Mouse (Mus musculus) embryonic facial prominence, embryonic 15.5 days (tissue): ENCODE results near the gene Qser1. TPM values are rescaled to one million over a fixed set of nuclear protein-coding genes. Genes with fewer than 3 reads are reported as not detected.
"Not testable (repeated sequence)": the region's sequence is repeated elsewhere in the genome, so short reads cannot be mapped to it uniquely, and the experiment has no call there.

Source experiments
- ATAC-seq: fragments of 200-750 bp; cut with Nextera tagmentation; 2 replicates; pipeline ENCODE4 v1.8.0; 2017; ENCODE audit warnings: low read depth, moderate TSS enrichment; ENCODE audit not compliant: insufficient number of reproducible peaks, low FRiP score, low TSS enrichment
- H3K27ac ChIP-seq: fragments of 300-500 bp; sonication (generic); replicated peaks from 2 replicates; pipeline ENCODE4 v1.5.1; 2015; ENCODE audit warnings: mild to moderate bottlenecking, inconsistent platforms
- H3K27me3 ChIP-seq: fragments of 300-500 bp; sonication (generic); 2 replicates; pipeline ENCODE4 v1.6.1; 2015; ENCODE audit warnings: inconsistent platforms
- H3K36me3 ChIP-seq: fragments of 300-500 bp; sonication (generic); 2 replicates; pipeline ENCODE4 v1.6.1; 2015; ENCODE audit warnings: mild to moderate bottlenecking, inconsistent platforms
- H3K4me1 ChIP-seq: fragments of 300-500 bp; sonication (generic); 2 replicates; pipeline ENCODE4 v1.6.1; 2015; ENCODE audit warnings: inconsistent platforms
- H3K4me2 ChIP-seq: fragments of 300-500 bp; sonication (generic); replicated peaks from 2 replicates; pipeline ENCODE4 v1.6.1; 2015; ENCODE audit warnings: mild to moderate bottlenecking, inconsistent platforms
- H3K4me3 ChIP-seq: fragments of 300-500 bp; sonication (generic); replicated peaks from 2 replicates; pipeline ENCODE4 v1.5.1; 2015; ENCODE audit warnings: mild to moderate bottlenecking, inconsistent platforms
- H3K9ac ChIP-seq: fragments of 300-500 bp; sonication (generic); 2 replicates; pipeline ENCODE4 v1.6.1; 2015; ENCODE audit warnings: inconsistent platforms
- H3K9me3 ChIP-seq: fragments of 300-500 bp; sonication (generic); replicated peaks from 2 replicates; pipeline ENCODE4 v1.6.1; 2016; ENCODE audit warnings: inconsistent platforms
- WGBS: fragments of 180-500 bp; shearing (Covaris S2); methylation state at CpG from one replicate; pipeline ENCODE4 v1.1.7; 2015; 5-methylcytosine and 5-hydroxymethylcytosine counted together
- polyA plus RNA-seq: library from polyadenylated mRNA; unstranded; fragments of >200 nt; fragmentation: Nextera tagmentation; extraction: Ambion mirVana; gene quantifications from 2 replicates; pipeline ENCODE4 v1.2.1, GENCODE M21; 2015

Qser1 gene
- 10.1 and 10.7 TPM in 2 replicates for polyA plus RNA-seq

DNA sequence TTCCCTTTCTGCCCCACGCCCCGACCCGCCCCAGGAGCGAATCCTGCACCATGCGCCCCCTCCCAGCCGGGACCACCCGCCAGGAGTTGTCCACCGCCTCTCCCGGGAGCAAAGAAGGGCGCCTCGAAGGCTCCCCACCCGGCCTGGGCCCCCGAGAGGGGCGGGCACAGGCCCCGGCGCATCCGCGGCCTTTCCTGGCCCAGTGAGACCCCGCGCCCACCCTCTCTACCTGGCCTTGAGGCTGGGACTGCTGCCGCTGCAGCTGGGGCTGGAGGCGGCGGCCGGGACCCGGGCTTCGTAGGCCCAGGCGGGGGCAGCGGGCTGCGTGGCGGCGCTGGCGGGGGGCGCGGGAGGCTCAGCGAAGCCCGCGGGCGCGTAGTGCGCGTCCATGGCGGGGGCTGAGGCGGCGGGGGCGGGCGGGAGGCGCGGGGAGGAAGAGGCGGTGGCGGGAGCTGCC, at the start of gene Qser1:
Gene Qser1 (minus strand): TSS at position 390 of the 457 bp plus-strand sequence.
- Histone ChIP-seq H3K9me3 (no peaks in the 10 kb centered on the region), H3K9ac (peak within 1 kb of the TSS; percentile 88), H3K4me2 (peak within 1 kb of the TSS; percentile 69), H3K36me3 (no peaks in the 10 kb centered on the region), H3K27ac (peak within 1 kb of the TSS; percentile 98), H3K4me1 (peaks cover 12% of the 10 kb centered on the region; the same call in 1 of the 2 replicates), H3K4me3 (peak within 1 kb of the TSS; percentile 84), H3K27me3 (no peaks in the 10 kb centered on the region)
- under 1% methylated on average over 40 of the region's 50 CpGs for WGBS
- peak; percentile 68 for ATAC-seq

- ATAC-seq = no peak
- 78% methylated on average over 4 of the region's 4 CpGs for WGBS
- no peak overlapping the region for H3K9ac ChIP-seq
- H3K9me3 ChIP-seq = no peaks in the 10 kb centered on the region
- H3K4me3 ChIP-seq = no peak overlapping the region
- H3K4me2 ChIP-seq = no peak overlapping the region
- H3K36me3 ChIP-seq = no peaks in the 10 kb centered on the region
- H3K4me1 ChIP-seq = no peaks in the 10 kb centered on the region
- H3K27me3 ChIP-seq = no peaks in the 10 kb centered on the region
- H3K27ac ChIP-seq = no peak overlapping the region
These were observed 47.8 kb upstream of the Qser1 start for GRCm38 (mm10) chr2:104864176-104864860.

GRCm38 (mm10) chr2:104860426-104860825, 43.9 kb upstream of the Qser1 start:
- Histone ChIP-seq H3K27ac (no peak overlapping the region), H3K4me1 (no peaks in the 10 kb centered on the region), H3K27me3 (no peaks in the 10 kb centered on the region), H3K4me2 (no peak overlapping the region), H3K9ac (no peak overlapping the region), H3K36me3 (no peaks in the 10 kb centered on the region), H3K4me3 (no peak overlapping the region), H3K9me3 (no peaks in the 10 kb centered on the region)
- ATAC-seq = no peak
- 76% methylated on average over 10 of the region's 10 CpGs for WGBS

GRCm38 (mm10) chr2:104859060-104859459, 42.5 kb upstream of the Qser1 start:
- WGBS = 65% methylated on average over 5 of the region's 5 CpGs
- Histone ChIP-seq H3K4me2 (no peak overlapping the region), H3K27me3 (no peaks in the 10 kb centered on the region), H3K27ac (no peak overlapping the region), H3K36me3 (no peaks in the 10 kb centered on the region), H3K9me3 (no peaks in the 10 kb centered on the region), H3K4me1 (no peaks in the 10 kb centered on the region), H3K4me3 (no peak overlapping the region), H3K9ac (no peak overlapping the region)
- peak; percentile 67; the same call in 1 of the 2 replicates for ATAC-seq

DNA sequence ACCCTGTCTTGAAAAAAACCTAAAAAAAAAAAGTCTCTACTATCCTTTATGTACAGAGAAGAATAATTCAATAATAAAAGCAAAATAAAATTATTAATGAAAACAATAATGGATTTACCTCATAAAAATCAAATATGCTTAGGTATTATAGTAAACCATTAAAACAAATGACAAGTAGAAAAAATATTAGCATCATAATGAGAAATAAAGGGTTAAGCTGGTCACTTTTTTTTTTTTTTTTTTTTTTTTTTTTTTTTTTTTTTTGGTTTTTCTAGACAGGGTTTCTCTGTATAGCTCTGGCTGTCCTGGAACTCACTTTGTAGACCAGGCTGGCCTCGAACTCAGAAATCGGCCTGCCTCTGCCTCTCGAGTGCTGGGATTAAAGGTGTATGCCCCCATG, 41.5 kb upstream of the Qser1 start:
- H3K27ac ChIP-seq, H3K27me3 ChIP-seq, H3K9me3 ChIP-seq, H3K4me3 ChIP-seq, H3K36me3 ChIP-seq, H3K9ac ChIP-seq, H3K4me1 ChIP-seq, H3K4me2 ChIP-seq, ATAC-seq: not testable (repeated sequence)
- 92% methylated on average over 3 of the region's 3 CpGs for WGBS

DNA sequence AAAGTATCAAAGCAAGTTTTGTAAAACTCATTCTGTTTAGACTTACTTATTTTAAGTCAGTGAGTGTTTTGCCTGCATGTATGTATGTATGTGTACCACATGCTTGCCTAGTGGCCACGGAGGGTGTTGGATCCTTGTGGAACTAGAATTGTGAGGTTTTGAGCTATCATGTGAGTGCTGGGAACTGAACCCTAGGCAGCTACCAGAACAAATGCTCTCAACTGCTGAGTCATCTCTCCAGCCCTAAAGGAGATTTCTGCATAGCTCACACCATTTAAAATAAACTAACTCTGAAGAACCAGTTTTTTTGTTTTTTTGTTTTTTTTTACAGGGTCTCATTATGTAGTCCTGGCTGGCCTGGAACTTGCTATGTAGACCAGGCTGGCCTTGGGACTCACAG, 39.7 kb upstream of the Qser1 start:
- no peaks in the 10 kb centered on the region for H3K36me3 ChIP-seq
- no peaks in the 10 kb centered on the region for H3K4me1 ChIP-seq
- no peaks in the 10 kb centered on the region for H3K27me3 ChIP-seq
- H3K27ac ChIP-seq = no peak overlapping the region
- 53% methylated on average over 1 of the region's 1 CpGs for WGBS
- no peak overlapping the region for H3K9ac ChIP-seq
- no peak overlapping the region for H3K4me2 ChIP-seq
- H3K4me3 ChIP-seq = no peak overlapping the region
- ATAC-seq = no peak
- no peaks in the 10 kb centered on the region for H3K9me3 ChIP-seq

DNA sequence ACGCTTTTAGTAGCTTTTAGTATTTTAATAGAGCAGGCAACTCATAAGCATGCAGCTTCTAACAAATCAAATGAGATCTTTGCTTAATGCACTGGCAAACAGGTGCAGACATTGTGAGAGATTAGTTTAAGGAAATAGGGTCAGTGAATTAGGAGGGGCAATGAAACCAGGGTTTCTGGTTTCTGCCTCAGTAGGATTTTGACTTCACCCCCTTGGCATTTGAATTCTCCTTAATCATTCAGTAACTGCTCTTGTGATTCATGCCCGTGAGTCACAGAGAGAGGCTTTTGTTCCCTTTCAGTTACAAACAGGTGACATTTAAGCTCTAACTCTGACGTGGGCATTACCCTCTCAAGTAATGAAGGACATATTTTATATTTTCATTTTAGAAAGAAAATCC, 39.2 kb upstream of the Qser1 start:
- Histone ChIP-seq H3K9ac (no peak overlapping the region), H3K27me3 (peaks cover 3% of the 10 kb centered on the region; the same call in 1 of the 2 replicates), H3K27ac (no peak overlapping the region), H3K9me3 (no peaks in the 10 kb centered on the region), H3K4me2 (no peak overlapping the region), H3K4me1 (no peaks in the 10 kb centered on the region), H3K36me3 (no peaks in the 10 kb centered on the region), H3K4me3 (no peak overlapping the region)
- no peak for ATAC-seq
- 33% methylated on average over 3 of the region's 3 CpGs for WGBS

GRCm38 (mm10) chr2:104854836-104855235, 38.3 kb upstream of the Qser1 start:
- peaks cover under 1% of the 10 kb centered on the region; the same call in 1 of the 2 replicates for H3K4me1 ChIP-seq
- no peak overlapping the region for H3K4me3 ChIP-seq
- ATAC-seq = no peak
- H3K9me3 ChIP-seq = no peaks in the 10 kb centered on the region
- no peak overlapping the region for H3K9ac ChIP-seq
- no peaks in the 10 kb centered on the region for H3K36me3 ChIP-seq
- no peak overlapping the region for H3K27ac ChIP-seq
- peaks cover 6% of the 10 kb centered on the region; the same call in 1 of the 2 replicates for H3K27me3 ChIP-seq
- WGBS = 59% methylated on average over 1 of the region's 1 CpGs
- no peak overlapping the region for H3K4me2 ChIP-seq

DNA sequence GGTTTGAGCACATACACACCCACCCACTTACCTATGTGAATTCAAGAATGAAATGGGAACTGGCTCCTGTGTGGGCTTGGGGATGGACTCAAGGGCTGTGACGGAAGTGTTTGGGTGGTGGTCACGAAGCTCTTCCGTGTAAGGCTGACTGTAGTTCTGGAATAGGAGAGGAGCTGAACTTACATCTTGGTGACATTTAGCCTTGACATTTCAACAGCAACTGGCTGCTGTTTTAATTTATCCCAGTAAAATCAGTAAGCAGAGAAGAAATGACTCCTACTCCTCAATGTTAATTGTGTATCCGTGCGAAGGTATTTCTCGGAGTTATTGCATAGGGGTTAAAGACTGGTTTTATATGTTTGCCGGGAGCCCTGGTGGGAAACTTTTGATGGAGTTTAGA, 36.0 kb upstream of the Qser1 start:
- Histone ChIP-seq H3K4me3 (no peak overlapping the region), H3K9ac (no peak overlapping the region), H3K9me3 (no peaks in the 10 kb centered on the region), H3K36me3 (no peaks in the 10 kb centered on the region), H3K27me3 (peaks cover 6% of the 10 kb centered on the region; the same call in 1 of the 2 replicates), H3K4me2 (no peak overlapping the region), H3K27ac (no peak overlapping the region), H3K4me1 (peaks cover 11% of the 10 kb centered on the region)
- 84% methylated on average over 7 of the region's 7 CpGs for WGBS
- no peak for ATAC-seq

- no peak overlapping the region for H3K4me2 ChIP-seq
- peaks cover 15% of the 10 kb centered on the region for H3K4me1 ChIP-seq
- no peak for ATAC-seq
- H3K36me3 ChIP-seq = no peaks in the 10 kb centered on the region
- no peaks in the 10 kb centered on the region for H3K9me3 ChIP-seq
- WGBS = 20% methylated on average over 5 of the region's 5 CpGs
- no peak overlapping the region for H3K27ac ChIP-seq
- peaks cover 6% of the 10 kb centered on the region; the same call in 1 of the 2 replicates for H3K27me3 ChIP-seq
- no peak overlapping the region for H3K4me3 ChIP-seq
- H3K9ac ChIP-seq = no peak overlapping the region
These were observed 35.1 kb upstream of the Qser1 start for GRCm38 (mm10) chr2:104851686-104852085.

- Histone ChIP-seq H3K27me3 (peaks cover 6% of the 10 kb centered on the region; the same call in 1 of the 2 replicates), H3K9me3 (no peaks in the 10 kb centered on the region), H3K4me3 (peak overlapping the region; percentile 59), H3K4me1 (peaks cover 15% of the 10 kb centered on the region), H3K4me2 (peak overlapping the region; percentile 97), H3K27ac (no peak overlapping the region), H3K9ac (no peak overlapping the region), H3K36me3 (no peaks in the 10 kb centered on the region)
- WGBS = 53% methylated on average over 3 of the region's 3 CpGs
- no peak for ATAC-seq
These were observed 33.4 kb upstream of the Qser1 start for GRCm38 (mm10) chr2:104849991-104850359.
